Mouse (Mus musculus) kidney, adult 8-10 months (tissue): ENCODE results near the gene Spint1.
A peak's percentile ranks its signal among the peaks of the same experiment; 100 is the strongest.

Experiments used
- DNase-seq, 2 experiments: peaks; one replicate each; pipeline ENCODE4 v3.0.0; 2022

The Spint1 gene

GRCm38 (mm10) chr2:119237210-119237870 lies at the start of gene Spint1:
Gene Spint1, plus strand, starts transcription at chr2:119237362.
- DNase-seq, result peak; percentile 68 to 74

- peak; percentile 63 to 87 for DNase-seq
Measured at GRCm38 (mm10) chr2:119189029-119189710, 48.0 kb upstream of the Spint1 start.

GRCm38 (mm10) chr2:119190969-119191368 lies 46.2 kb upstream of the Spint1 start:
- no peak for DNase-seq

GRCm38 (mm10) chr2:119194140-119194539 lies 43.0 kb upstream of the Spint1 start:
- no peak for DNase-seq

GRCm38 (mm10) chr2:119196316-119197108 lies 40.6 kb upstream of the Spint1 start:
- DNase-seq, result no peak

- DNase-seq, result no peak
Measured at GRCm38 (mm10) chr2:119197493-119197892, 39.7 kb upstream of the Spint1 start.

GRCm38 (mm10) chr2:119198049-119198448 lies 39.1 kb upstream of the Spint1 start:
- no peak for DNase-seq

- no peak for DNase-seq
Measured at GRCm38 (mm10) chr2:119198934-119199333, 38.2 kb upstream of the Spint1 start.

- peak in 1 of 2 experiments; percentile 16 for DNase-seq
Measured at GRCm38 (mm10) chr2:119202914-119203453, 34.2 kb upstream of the Spint1 start.

- peak in 1 of 2 experiments; percentile 25 for DNase-seq
Measured at GRCm38 (mm10) chr2:119203871-119204460, 33.2 kb upstream of the Spint1 start.

- DNase-seq, result no peak
Measured at GRCm38 (mm10) chr2:119207961-119208343, 29.2 kb upstream of the Spint1 start.

GRCm38 (mm10) chr2:119208344-119209175 lies 28.6 kb upstream of the Spint1 start, which contains the start of the genes Zfyve19 and Dnajc17:
Gene Zfyve19, plus strand, starts transcription at chr2:119208617.
Gene Dnajc17, minus strand, starts transcription at chr2:119208795.
- peak; percentile 96 for DNase-seq

- no peak for DNase-seq
Measured at GRCm38 (mm10) chr2:119209176-119209507, 28.0 kb upstream of the Spint1 start.

GRCm38 (mm10) chr2:119229775-119230704 lies 7.1 kb upstream of the Spint1 start, which contains the start of gene Ppp1r14d:
Gene Ppp1r14d, minus strand, starts transcription at chr2:119229906.
- DNase-seq, result peak; percentile 45 to 62

- DNase-seq, result no peak
Measured at GRCm38 (mm10) chr2:119236682-119237209, 416 bp upstream of the Spint1 start.

GRCm38 (mm10) chr2:119237871-119238220 lies 684 bp downstream of the Spint1 start:
- DNase-seq, result no peak

- peak; percentile 49 to 61 for DNase-seq
Measured at GRCm38 (mm10) chr2:119238671-119239070, 1.5 kb downstream of the Spint1 start.

- DNase-seq, result no peak
Measured at GRCm38 (mm10) chr2:119240075-119240818, 3.1 kb downstream of the Spint1 start.

- DNase-seq, result no peak
Measured at GRCm38 (mm10) chr2:119240819-119241186, 3.6 kb downstream of the Spint1 start.

GRCm38 (mm10) chr2:119242548-119242947 lies 5.4 kb downstream of the Spint1 start:
- DNase-seq, result peak; percentile 61 to 81
